Mouse (Mus musculus) spleen, adult 2 months (tissue): ENCODE measurements around the gene Susd3.

Experiments
- CTCF ChIP-seq: fragments of 200-500 bp; IDR thresholded peaks from 2 replicates; pipeline ENCODE4 v1.5.1; 2011; ENCODE audit warnings: mild to moderate bottlenecking, inconsistent platforms; ENCODE audit not compliant: insufficient read depth, insufficient read length, insufficient replicate concordance; ENCODE audit errors: extremely low read depth
- POLR2A ChIP-seq: fragments of 200-500 bp; IDR thresholded peaks from 2 replicates; pipeline ENCODE4 v1.6.1; 2011; ENCODE audit warnings: low read depth, low read length, inconsistent platforms

DNA sequence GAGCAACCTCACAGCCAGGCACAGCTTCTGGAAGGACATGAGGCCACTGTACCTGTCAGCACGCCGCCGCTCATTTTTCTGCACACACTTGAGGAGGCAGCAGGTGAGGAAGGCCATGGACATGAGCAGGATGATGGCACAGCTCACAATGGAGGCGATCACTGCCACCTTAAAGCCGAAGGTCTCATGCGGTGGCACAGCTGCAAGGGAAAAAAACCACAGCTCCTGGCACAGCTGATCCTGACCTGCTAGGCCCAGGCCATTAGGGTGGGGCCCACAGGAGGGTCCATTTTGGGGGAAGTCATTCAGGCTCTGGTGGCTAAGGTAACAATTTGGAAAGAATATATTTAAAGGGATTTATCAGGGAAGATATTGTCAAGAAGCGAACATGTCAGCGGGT, 9.8 kb downstream of the Susd3 start:
- no peak for TF ChIP-seq POLR2A
- TF ChIP-seq CTCF = no peak
